Mouse (Mus musculus): ENCODE results near the gene Tmem108.

GRCm38 (mm10) chr9:103486262-103486661 is 275.4 kb downstream of the Tmem108 start:
- TF ChIP-seq CTCF (IDR thresholded peaks at IDR 0.05; ENCODE audit: low read depth) (no peak), EP300 (IDR thresholded peaks at IDR 0.05; ENCODE audit: low read depth) (no peak)

Data from liver, postnatal 0 days (tissue).